Mouse (Mus musculus) frontal cortex, postnatal 14 days (tissue): ENCODE data around the gene Anks1b.
"Not testable (repeated sequence)": the region's sequence is repeated elsewhere in the genome, so short reads cannot be mapped to it uniquely, and the experiment has no call there.

Experiments used
- DNase-seq, 2 experiments: peaks; one replicate each; pipeline ENCODE4 v3.0.0; 2022; ENCODE audit warnings: low spot score in 2 of 2

The Anks1b gene

DNA sequence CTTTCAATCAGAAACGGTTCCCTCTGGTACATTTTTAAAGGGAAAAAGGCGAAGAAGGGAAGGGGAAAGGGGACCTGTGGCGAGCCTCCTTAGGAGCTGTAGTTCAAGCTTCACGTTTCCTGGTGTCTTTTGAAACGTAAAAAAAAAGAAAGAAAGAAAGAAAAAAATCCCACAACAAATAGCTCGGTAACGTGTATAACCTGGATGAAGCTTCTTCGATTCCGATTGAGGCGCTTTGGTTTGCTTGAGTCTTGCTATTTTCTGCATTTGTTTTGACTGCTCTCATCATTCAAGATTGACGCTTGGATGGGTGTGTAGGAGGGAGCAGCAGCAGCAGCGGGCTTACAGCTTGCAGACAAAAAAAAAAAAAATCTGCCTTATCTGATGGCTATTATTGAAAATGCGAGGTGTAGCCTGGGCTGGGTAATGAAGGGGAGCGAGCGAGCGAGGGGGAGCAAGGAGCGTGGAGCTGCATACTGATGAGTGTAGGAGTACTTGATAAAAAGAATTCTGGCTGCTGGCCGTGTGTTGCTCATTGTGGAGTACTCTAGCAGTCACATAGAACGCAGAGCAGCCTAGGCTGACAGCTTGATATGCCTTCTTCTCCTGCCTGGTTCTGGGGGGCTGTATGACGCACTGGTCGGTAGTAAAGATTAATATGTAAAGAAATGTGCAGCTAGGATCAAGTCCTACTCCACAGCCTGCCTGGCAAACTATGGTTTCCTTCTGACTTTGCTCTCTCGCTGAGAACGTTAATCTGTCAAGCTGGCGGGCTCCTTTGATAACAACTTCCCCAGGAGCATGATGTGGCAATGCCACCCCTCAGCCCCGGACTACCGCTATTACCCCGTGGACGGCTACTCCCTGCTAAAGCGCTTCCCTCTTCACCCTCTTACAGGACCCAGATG is 703.1 kb downstream of the Anks1b start:
- peak; percentile 59 to 73 for DNase-seq

DNA sequence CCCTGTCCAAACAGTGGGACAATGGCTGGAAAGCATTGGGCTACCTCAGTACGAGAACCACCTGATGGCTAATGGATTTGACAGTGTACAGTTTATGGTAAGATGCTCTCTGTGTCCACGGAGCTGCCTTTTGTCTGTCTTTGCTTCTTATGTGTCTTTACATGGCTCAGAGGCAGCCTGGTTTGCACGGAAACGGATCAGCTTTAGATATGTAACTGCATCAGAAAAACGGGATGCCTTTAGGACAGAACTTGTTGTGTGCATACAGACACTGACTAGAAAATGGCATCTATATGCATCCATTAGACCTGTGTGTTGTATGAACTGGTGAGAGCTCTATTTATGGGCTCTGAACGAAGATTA is 703.8 kb downstream of the Anks1b start:
- DNase-seq, result no peak

GRCm38 (mm10) chr10:90577777-90578176 is 704.5 kb downstream of the Anks1b start:
- no peak for DNase-seq

GRCm38 (mm10) chr10:90579970-90580369 is 706.7 kb downstream of the Anks1b start:
- DNase-seq, result no peak

- DNase-seq, result no peak
Measured at GRCm38 (mm10) chr10:90584052-90584451, 710.7 kb downstream of the Anks1b start.

DNA sequence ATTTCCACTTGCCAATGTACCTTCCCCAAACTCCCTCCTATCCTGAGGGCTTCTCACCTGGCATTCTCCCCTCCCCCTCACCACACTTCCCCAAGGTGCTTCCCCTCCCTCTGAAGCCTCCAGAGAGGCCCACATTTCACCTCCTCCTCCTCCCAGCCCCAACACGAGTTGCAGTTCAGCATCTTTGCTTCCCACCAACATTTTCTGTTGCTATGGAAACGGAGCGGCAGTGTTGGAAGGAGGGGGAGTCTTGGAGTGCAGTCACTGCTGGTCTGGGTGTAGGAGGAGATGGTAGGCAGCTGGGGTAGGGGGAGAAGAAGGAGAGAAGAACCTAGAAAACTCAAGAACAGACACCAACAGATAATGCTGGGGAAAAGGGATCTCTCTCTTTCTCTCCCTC is 722.8 kb downstream of the Anks1b start:
- peak; percentile 51 to 61 for DNase-seq

- DNase-seq, result no peak
Measured at GRCm38 (mm10) chr10:90596576-90596975, 723.3 kb downstream of the Anks1b start.

DNA sequence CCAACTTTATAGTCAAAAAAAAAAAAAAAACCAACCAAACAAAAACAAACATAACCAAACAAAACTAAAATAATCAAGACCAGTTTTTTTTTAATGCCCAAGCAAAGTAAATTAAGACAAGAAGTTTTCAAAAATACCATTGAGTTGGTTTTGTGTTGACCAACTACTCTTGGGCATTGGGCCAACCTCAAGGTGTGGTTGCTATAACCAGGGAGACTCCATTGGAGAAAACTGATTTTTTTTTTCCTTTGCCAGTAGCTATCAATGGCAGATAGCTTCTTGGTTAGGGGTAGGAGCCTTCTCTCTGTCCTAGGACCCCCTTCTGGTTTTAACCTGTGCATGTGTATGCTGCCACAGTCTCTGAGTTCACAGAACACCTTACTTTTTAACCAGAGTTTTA is 725.8 kb downstream of the Anks1b start:
- DNase-seq, result no peak

DNA sequence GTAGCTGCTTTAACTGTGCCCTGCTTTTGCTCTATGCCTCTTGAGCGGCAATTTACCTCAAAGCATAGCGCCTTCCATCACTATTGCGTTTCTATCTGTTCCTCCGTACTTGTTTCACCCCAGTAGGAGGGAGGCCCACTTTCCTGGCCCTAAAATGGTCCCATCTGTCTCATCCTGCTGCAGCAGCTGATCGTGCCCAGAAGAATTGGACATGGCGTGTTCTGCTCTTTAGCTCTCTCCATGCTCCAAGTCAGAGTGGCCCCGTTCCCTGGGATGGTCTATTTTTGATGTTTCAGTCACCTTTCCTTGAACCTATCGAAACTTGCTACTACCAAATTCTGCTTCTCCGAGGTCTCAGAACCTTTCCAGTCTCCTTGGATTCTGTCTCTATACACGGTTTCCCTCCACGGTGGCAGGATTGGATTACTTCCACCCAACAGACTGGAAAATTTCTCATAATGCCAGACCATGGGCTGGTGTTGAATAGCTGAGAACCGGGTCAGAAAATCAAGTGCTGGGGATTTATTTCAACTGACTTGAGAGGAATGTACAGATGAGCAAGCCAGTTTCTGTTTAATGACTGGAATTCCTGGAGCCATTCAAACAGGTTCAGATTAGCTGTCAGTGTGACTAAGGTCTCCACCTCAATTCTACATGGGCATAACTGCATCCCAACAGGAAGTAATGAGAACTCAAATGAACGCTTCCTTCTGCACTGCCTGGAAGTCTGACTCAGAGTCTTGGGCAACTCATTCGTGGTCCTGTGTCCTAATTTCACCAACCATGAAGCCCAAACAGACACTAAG is 726.6 kb downstream of the Anks1b start:
- DNase-seq, result no peak

GRCm38 (mm10) chr10:90607586-90607985 is 734.3 kb downstream of the Anks1b start:
- DNase-seq, result no peak

DNA sequence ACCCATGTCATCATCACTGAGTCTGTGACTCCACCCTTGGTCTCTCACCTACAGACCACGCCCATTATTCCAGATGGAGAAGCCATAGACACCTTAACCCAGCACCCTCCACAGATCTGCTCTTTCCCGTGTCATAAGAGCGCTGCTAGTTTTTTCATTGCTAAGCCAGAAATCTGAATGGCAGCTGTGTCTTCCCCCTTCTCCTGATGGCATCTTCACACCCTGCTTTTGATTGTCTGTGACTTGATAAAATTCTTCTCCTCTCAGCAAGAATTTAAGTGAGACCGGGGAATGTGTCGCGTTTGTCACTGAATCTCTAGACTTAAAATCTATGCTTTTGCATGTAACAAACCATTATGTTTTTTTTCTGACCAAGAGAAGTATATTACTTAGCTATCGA is 736.1 kb downstream of the Anks1b start:
- no peak for DNase-seq

DNA sequence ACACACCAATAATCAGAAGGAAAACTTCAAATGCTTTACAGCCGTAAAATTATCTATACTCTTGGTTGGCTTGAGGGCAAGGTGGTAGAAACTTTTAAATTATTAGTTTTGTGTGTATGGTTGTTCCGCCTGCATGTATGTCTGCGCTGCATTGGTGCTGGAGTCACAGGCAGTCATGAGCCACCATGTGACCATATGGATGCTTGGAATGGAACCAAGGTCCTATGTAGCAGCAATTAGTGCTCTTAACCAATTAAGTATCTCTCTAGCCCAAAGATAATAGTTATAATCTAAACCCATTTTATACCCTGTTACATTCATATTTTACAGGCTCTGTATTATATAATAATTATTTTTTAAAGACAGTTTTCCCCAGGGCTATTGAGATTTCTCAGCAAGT is 739.7 kb downstream of the Anks1b start:
- no peak for DNase-seq

- no peak for DNase-seq
Measured at GRCm38 (mm10) chr10:90615196-90615595, 741.9 kb downstream of the Anks1b start.

DNA sequence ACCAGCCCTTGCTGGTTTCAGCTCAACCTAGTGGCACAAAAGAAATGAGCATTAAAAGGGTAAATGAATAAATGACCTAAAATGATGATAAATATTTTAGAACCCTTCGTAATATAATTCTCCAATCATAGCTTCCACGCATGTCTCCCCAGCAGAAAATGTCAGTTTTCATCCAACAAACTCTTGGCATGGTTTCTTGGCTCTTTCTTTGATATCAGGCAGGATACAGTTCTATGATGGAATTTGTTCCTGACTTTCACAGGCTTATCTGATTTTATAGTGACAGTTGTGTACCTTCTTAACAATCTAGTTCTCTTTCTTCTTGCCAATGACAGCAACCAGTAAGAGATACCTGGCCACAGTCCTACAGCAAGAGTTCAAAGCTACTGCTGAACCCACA is 743.3 kb downstream of the Anks1b start:
- no peak for DNase-seq

DNA sequence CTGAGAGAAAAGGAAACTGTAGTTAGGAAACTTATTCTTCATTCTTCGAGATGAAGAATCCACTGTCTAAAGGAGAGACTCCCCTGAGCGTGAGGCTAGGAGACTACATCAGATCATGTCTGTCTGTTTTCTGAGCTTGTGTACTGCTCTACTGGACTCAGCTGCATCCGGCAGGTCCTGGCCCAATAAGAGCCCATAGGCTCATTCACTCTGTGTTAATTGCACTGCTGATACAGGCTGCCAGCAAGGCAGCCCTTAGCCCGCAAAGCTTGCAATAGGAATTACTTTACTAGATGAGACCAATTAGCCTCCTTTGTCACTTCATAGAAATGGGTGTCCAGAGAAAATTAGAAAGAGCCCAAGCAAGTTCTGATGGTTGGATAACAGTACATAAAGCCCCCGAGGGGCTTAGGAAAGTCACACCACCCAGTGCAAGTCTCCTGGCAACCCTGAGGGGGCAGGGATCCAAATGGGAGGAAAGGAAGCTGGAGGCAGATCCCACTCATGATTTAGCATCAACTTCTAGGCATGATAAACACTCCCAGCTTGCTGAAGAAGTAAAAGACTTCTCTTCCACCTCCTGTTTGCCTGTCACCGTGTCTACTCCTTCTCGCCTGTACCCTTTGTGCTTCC is 744.5 kb downstream of the Anks1b start:
- no peak for DNase-seq

DNA sequence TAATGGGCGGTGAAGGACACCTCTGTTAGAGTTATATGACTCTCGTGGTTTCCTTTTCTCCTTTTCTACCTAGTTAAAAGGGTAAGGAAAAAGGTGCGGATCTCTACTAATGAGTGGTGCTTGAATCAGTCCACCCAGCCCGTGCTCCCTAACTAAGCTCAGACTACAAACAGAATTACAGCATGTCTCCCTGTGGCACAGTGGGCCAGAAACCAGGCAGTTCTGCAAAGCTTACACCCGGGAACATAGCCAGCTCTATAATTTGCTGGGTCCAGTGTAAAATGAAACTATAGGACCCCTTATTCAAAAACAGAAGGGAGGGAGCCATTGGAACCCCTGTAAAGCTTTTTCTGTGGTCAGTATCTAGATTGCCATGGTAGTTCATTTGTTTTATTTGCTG is 754.2 kb downstream of the Anks1b start:
- DNase-seq, result no peak

GRCm38 (mm10) chr10:90630099-90630698 is 756.9 kb downstream of the Anks1b start:
- DNase-seq, result no peak

DNA sequence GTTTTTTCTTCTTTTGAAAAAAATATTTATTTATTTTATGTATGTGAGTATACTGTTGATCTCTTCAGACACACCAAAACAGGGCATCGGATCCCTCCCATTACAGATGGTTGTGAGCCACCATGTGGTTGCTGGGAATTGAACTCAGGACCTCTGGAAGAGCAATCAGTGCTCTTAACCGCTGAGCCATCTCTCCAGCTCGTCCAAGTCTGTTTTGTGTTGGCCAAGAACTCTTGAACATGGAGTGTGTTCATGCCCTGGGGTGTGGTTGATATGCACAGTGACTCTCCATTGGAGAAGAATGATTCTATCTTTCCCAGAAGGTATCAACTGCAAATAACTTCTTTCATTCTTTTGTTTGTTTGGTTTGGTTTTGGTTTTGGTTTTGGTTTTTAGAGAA is 757.5 kb downstream of the Anks1b start:
- not testable (repeated sequence) for DNase-seq

- no peak for DNase-seq
Measured at GRCm38 (mm10) chr10:90637352-90637751, 764.0 kb downstream of the Anks1b start.

- DNase-seq, result no peak
Measured at GRCm38 (mm10) chr10:90649681-90650080, 776.4 kb downstream of the Anks1b start.

DNA sequence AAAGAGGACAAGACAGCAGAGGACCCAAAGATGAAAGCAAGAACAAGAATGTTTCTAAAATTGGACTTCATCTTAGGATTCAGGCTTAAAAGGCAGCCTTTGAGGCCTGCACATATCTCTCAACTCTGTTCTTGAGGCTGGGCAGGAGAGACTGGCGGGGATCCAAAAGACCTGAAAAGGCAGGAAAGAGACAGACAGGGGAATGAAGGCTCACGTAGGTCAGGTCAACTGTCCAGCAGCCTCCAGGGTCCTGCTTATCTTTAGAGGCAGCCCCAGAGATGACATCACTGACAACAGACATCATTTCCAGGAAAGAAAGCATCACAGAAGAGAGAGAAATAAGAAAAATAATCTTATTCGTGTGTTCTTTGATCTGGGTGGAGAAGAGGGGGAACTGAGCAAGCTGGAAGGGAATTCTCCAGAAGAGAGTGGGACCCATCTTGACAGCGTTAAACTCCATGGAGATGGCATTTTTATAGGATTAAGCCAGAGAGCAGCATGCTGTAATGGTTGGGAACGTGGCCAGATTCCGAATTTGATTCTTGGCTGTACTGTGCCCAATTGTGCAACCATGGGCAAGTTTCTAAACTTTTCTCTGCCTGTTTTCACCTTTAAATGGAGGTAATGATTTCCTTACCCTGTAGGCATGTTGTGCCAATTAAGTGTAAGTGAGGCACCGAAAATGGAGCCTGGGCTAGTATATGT is 784.3 kb downstream of the Anks1b start:
- peak in 1 of 2 experiments; percentile 42 for DNase-seq
